Mouse (Mus musculus): ENCODE measurements at regions not wholly inside any gene's neighbourhood (a gene's known extent, or its start where the extent isn't known, plus 50 kb on each side); places are given as distances from the start of the nearest gene placed in this dataset.

- DNase-seq (ENCODE audit: low spot score), result no peak
These were observed 105.0 kb downstream of the Plxna1 start for GRCm38 (mm10) chr6:89257416-89257815.

DNA sequence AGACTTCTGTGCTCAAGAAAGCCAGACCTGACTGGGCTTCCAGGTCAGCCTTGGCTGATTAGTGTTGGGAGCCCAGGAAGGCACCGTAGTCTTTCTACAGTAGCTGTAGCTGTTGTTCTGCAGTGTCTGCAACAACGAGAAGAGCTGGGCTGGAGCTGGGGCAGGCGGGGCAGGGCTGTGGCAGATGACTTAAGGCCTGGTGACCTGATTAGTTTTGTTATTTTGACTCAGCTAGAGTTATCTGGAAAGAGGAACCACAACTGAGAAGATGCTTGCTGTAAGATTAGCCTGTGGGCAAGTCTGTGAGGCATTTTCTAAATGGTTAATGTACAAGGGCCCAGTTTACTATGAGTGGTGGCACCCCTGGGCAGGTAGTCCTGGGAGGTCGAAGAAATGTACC lies 104.3 kb downstream of the Plxna1 start:
- no peak for DNase-seq (ENCODE audit: low spot score)

DNA sequence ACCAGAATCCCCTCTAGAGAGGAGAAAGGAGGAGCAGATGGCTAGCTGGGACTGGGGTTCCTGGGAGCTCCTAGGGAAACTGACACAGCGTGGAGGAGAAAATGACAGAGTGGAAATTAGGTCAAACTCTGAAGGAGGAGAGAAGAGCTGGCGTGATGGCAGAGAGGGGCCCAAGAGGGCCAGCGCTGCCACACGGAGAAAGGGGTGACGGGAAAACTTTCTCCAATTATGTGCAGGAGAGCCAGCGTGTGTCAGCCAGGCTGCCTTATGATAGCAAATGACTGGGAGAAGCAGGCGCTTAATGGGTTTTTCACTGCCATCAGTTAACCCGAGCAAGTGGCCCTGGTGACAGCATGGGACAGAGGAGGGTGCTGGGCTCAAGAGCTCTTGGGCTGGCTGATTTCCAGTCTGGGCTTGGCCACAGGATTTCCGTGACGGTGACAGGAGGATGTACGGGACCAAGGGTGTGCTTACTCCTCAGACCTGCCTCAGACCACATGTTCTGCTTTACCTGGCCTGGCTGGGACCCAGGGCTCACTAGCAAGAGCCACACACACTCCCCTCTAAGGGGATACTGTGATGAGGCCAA lies 102.9 kb downstream of the Plxna1 start:
- DNase-seq (ENCODE audit: low spot score), result no peak

DNA sequence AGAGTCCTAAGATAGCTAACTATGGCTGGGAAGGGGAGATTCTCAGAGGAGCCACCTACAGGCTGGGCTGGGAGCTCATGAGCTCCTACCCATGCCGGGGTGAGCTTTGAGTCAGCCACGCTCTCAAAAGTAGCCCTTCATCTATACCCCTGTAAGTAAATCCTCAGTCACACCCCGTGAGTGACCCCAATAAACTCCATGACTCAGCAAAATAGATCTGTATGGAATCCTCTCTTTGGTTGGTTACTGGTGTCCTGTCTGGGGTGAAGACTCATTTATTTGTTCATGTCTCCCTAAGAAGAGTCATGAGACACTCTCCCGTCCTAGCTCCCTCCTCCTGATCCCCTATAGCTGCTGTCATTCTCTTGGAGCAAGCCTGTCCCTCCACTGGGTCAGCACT lies 99.5 kb downstream of the Plxna1 start:
- DNase-seq (ENCODE audit: low spot score), result no peak

GRCm38 (mm10) chr6:89265296-89265695 lies 97.1 kb downstream of the Plxna1 start:
- DNase-seq (ENCODE audit: low spot score), result no peak
